Mouse (Mus musculus): Measurements from ENCODE around the gene Olfr263. TPM values are rescaled to one million over a fixed set of nuclear protein-coding genes. Genes with fewer than 3 reads are reported as not detected.

The Olfr263 gene
- polyA plus RNA-seq, 1 experiment from 2014 or later, result not detected

DNA sequence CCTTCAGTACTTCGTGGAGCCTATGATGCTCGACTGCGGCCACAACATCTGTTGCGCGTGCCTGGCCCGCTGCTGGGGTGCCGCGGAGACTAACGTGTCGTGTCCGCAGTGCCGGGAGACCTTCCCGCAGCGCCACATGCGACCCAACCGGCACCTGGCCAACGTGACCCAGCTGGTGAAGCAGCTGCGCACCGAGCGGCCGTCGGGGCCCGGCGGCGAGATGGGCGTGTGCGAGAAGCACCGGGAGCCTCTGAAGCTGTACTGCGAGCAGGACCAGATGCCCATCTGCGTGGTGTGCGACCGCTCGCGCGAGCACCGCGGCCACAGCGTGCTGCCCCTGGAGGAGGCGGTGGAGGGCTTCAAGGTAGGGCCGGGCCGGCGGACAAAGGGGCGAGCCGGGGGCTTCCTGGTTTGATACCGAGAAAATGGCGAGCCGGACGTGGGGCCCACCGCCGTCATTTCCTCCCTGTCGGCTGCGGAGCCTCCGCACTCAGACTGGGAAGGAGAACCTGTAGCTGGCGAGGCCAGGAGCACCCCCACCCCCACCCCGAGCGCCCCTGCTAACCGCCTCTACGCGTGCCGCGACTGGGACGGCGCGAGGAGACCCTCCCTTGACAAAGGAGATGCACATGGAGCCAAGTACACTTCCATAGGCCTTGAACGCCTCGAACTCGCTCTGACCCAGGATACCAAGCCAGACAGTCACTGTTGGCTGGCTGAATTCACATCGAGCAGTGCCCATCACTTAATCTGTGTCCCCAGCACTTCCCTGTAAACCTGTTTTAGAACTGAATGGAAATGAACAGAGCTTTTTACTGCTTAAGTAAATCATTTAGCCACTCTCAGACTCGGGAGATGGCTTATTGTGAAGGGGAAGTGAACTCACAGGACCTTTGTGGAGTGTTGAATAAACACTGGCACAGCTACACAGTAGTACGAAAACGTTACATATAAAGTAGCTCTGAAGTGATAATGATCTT is 51.4 kb downstream of the Olfr263 start:
- WGBS, result under 1% methylated on average over 71 of the region's 71 CpGs
- Histone ChIP-seq H3K27ac (peak overlapping the region; percentile 97), H3K36me3 (peaks cover 37% of the 10 kb centered on the region)

GRCm38 (mm10) chr13:21181996-21182395 is 52.6 kb downstream of the Olfr263 start:
- H3K4me3 ChIP-seq, result peak overlapping the region; percentile 86
- no peaks in the 10 kb centered on the region for H3K9me3 ChIP-seq (replicated peaks)
- peak overlapping the region; percentile 88 for H3K4me2 ChIP-seq
- H3K36me3 ChIP-seq, result peaks cover 46% of the 10 kb centered on the region
- no peak for ATAC-seq (replicated peaks; ENCODE audit: insufficient number of reproducible peaks, insufficient read depth, low FRiP score, low read depth)
- 69% methylated on average over 7 of the region's 7 CpGs for WGBS
- H3K4me1 ChIP-seq (replicated peaks), result peaks cover 31% of the 10 kb centered on the region
- no peaks in the 10 kb centered on the region for H3K27me3 ChIP-seq
- no peak overlapping the region for H3K27ac ChIP-seq
- H3K9ac ChIP-seq, result peak overlapping the region; percentile 92; the same call in 1 of the 2 replicates

More for the DNA sequence above, 51.4 kb downstream of the Olfr263 start:
- no peaks in the 10 kb centered on the region for H3K9me3 ChIP-seq (replicated peaks)
- H3K4me2 ChIP-seq, result peak overlapping the region; percentile 88
- H3K4me3 ChIP-seq, result peak overlapping the region; percentile 86
- peak; percentile 41 for ATAC-seq (replicated peaks; ENCODE audit: insufficient number of reproducible peaks, insufficient read depth, low FRiP score, low read depth)
- peaks cover 31% of the 10 kb centered on the region for H3K4me1 ChIP-seq (replicated peaks)
- no peaks in the 10 kb centered on the region for H3K27me3 ChIP-seq
- peak overlapping the region; percentile 92 for H3K9ac ChIP-seq

DNA sequence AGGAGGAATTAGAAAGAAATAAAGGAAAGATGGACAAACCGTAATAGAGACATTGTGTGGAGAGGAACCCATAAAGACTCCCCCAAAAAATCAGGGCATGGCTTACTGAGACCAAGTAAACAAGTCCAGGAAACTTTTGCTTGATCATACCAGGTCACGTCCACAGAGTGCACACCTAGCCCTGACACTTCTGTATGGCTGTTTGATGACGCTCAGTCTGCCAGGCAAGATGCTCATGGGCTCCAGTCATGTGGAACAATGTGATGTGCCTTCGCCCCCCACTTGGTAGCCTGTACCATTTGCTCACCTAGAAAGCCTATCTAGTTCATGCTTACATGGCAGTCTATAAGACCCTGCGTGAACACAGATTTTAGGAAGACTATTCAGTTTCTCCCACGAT is 53.6 kb downstream of the Olfr263 start:
- Histone ChIP-seq H3K36me3 (peaks cover 56% of the 10 kb centered on the region), H3K4me2 (no peak overlapping the region), H3K4me3 (no peak overlapping the region), H3K9ac (no peak overlapping the region), H3K27me3 (no peaks in the 10 kb centered on the region), H3K9me3 (replicated peaks) (no peaks in the 10 kb centered on the region), H3K27ac (no peak overlapping the region), H3K4me1 (replicated peaks) (peaks cover 31% of the 10 kb centered on the region)
- no peak for ATAC-seq (replicated peaks; ENCODE audit: insufficient number of reproducible peaks, insufficient read depth, low FRiP score, low read depth)
- WGBS, result 90% methylated on average over 6 of the region's 6 CpGs

GRCm38 (mm10) chr13:21183661-21184060 is 54.2 kb downstream of the Olfr263 start:
- Histone ChIP-seq H3K27me3 (no peaks in the 10 kb centered on the region), H3K9me3 (replicated peaks) (no peaks in the 10 kb centered on the region), H3K4me3 (no peak overlapping the region), H3K9ac (no peak overlapping the region), H3K36me3 (peaks cover 62% of the 10 kb centered on the region), H3K4me1 (replicated peaks) (peaks cover 27% of the 10 kb centered on the region), H3K27ac (no peak overlapping the region), H3K4me2 (no peak overlapping the region)
- WGBS, result 82% methylated on average over 7 of the region's 7 CpGs
- ATAC-seq (replicated peaks; ENCODE audit: insufficient number of reproducible peaks, insufficient read depth, low FRiP score, low read depth), result no peak

GRCm38 (mm10) chr13:21185521-21185920 is 56.1 kb downstream of the Olfr263 start:
- H3K4me1 ChIP-seq (replicated peaks), result peaks cover 22% of the 10 kb centered on the region
- no peaks in the 10 kb centered on the region for H3K9me3 ChIP-seq (replicated peaks)
- H3K36me3 ChIP-seq, result peaks cover 81% of the 10 kb centered on the region
- WGBS, result 73% methylated on average over 4 of the region's 4 CpGs
- no peak overlapping the region for H3K4me2 ChIP-seq
- ATAC-seq (replicated peaks; ENCODE audit: insufficient number of reproducible peaks, insufficient read depth, low FRiP score, low read depth), result no peak
- no peak overlapping the region for H3K4me3 ChIP-seq
- no peaks in the 10 kb centered on the region for H3K27me3 ChIP-seq
- no peak overlapping the region for H3K27ac ChIP-seq
- H3K9ac ChIP-seq, result no peak overlapping the region

Other genes starting within 250 kb of the Olfr263 start
- gene Olfr1370, start 54.7 kb upstream of the Olfr263 start, polyA plus RNA-seq (2015; fragmentation: Nextera tagmentation; extraction: Ambion mirVana), result not detected in 2 replicates
- 0.04 TPM in 1 of 2 replicates, not detected in the other for gene Olfr1369-ps1, start 18.2 kb upstream of the Olfr263 start, polyA plus RNA-seq (2015; fragmentation: Nextera tagmentation; extraction: Ambion mirVana)
- not detected in 2 replicates for gene Olfr1368, start 16.2 kb downstream of the Olfr263 start, polyA plus RNA-seq (2015; fragmentation: Nextera tagmentation; extraction: Ambion mirVana)
- gene Trim27, start 49.8 kb downstream of the Olfr263 start, polyA plus RNA-seq (2015; fragmentation: Nextera tagmentation; extraction: Ambion mirVana), result 61.4 and 84.7 TPM in 2 replicates
- gene Gpx5, start 163.1 kb downstream of the Olfr263 start, polyA plus RNA-seq (2015; fragmentation: Nextera tagmentation; extraction: Ambion mirVana), result not detected in 2 replicates
- not detected in 2 replicates for gene Gpx6, start 182.5 kb downstream of the Olfr263 start, polyA plus RNA-seq (2015; fragmentation: Nextera tagmentation; extraction: Ambion mirVana)
- not detected in 2 replicates for gene Olfr1367, start 217.3 kb downstream of the Olfr263 start, polyA plus RNA-seq (2015; fragmentation: Nextera tagmentation; extraction: Ambion mirVana)
- gene Zscan12, start 233.2 kb downstream of the Olfr263 start, polyA plus RNA-seq (2015; fragmentation: Nextera tagmentation; extraction: Ambion mirVana), result 6.5 and 8.7 TPM in 2 replicates